Mouse (Mus musculus) heart, adult 18-20 months (tissue): ENCODE measurements around the gene Nucks1. TPM values are rescaled to one million over a fixed set of nuclear protein-coding genes. Genes with fewer than 3 reads are reported as not detected.
"Not testable (repeated sequence)": the region's sequence is repeated elsewhere in the genome, so short reads cannot be mapped to it uniquely, and the experiment has no call there.

Experiments
- DNase-seq, 2 experiments: peaks; one replicate each; pipeline ENCODE4 v3.0.0; 2021 to 2022; ENCODE audit warnings: mixed read lengths in 1 of 2
- long read RNA-seq, 2 experiments: library from polyadenylated mRNA; stranded (forward); transcript quantifications; one replicate each; pipeline ENCODE4 v2.0.0; 2021
- total RNA-seq, 2 experiments: library from RNA; stranded (reverse); gene quantifications; 2 replicates each; pipeline ENCODE4 v1.2.3; 2021

The Nucks1 gene
- 10 to 100 TPM; 60.7 to 63.9 TPM for total RNA-seq
- long read RNA-seq, experiment 1, full-length matches to known transcripts: 9 of 16 reads
- long read RNA-seq, experiment 1, partial matches to known transcripts: 0 of 16 reads
- long read RNA-seq, experiment 1, other reads (novel, unspliced or antisense): 7 of 16 reads
- long read RNA-seq, experiment 2, full-length matches to known transcripts: 6 of 8 reads
- long read RNA-seq, experiment 2, partial matches to known transcripts: 0 of 8 reads
- long read RNA-seq, experiment 2, other reads (novel, unspliced or antisense): 2 of 8 reads

DNA sequence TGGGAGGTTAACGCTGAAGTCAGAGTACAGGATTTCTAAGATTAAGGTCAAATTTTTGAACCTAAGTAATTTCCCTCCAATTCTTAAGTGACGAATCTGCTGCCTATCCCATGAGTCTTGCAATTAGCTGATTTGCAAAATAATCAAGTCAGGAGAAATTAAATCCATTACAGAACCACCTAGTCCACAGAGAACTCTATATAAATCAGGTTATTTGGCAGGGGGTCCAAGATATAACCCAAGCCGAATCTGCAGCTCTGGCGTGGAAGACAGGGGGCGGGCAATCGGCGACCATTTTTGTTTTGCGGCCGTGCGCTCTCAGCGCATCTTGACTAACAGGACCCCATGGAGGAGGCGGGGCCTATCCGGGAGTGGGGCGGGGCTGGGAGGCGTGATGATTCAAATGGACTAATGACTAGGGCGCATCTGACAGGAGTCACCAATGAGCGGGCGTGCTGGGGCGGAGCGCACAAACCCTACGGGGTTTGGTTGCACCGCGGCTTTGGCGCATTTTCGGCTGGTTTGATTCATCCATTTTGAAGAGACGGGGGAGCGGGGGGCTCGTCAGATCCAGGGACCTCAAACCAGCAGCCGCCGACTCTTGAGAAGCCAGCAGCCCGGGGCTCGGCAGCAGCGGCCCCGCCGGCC, at the start of gene Nucks1:
Gene Nucks1, plus strand, starts transcription at position 534 of the 648 bp plus-strand sequence.
- DNase-seq: peak; percentile 100

GRCm38 (mm10) chr1:131861811-131862210, 48.5 kb upstream of the Nucks1 start:
- no peak for DNase-seq

DNA sequence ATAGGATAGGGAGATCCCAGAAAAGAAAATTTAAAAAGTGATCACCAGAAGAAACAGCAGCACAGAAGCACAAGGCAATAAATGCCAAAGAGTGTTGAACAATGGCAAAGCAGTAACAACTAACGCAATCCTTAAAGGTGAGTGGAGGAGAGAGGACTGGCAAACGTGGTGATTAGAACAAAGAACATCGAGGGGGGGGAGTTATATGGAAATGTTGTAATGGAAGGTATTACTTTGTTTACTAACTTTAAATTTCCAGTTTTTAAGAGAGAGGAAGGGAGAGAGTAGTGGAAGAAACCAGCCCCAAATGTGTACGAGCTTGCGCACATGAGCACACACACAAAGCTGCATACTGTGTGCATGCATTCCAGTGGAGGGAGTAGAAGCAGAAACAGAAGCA, 44.7 kb upstream of the Nucks1 start:
- no peak for DNase-seq

- DNase-seq: no peak
These were observed 43.9 kb upstream of the Nucks1 start for GRCm38 (mm10) chr1:131866304-131866999.

DNA sequence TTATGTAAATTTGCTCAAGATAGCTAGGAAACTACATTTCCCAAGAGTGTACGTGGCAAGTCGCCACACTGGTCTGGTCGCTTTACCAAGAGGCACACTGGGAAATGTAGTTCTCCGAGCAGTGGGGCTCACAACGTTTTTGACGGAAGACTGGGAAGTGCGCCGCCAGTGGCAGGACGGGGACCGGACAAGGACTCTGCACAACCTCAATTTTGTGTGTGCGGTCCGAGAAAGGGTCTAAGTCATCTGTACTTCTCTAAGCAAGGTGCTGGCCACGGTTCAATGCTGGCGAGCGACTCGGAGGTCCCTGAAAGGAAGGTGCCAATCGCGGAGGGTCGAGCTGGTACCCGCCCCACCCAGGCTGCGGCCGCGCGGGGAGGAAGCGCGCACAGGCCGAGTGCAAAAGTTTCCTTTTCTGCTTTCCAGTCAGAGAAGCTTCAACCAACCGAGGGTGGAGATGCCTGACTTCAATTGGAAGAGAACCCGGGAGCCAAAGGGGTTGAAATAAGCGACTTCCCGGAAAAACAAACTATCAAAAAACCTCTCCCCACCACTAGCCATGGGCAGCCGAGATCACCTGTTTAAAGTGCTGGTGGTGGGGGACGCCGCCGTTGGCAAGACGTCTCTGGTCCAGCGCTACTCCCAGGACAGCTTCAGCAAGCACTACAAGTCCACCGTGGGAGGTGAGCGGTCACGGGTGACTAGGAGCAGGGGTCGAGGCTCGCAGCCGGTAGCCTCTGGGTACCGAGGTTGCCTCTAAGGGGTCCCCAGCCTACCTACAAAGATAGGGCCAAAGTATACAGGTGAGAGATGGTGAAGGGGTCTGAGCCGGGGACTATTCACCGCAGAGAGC, 43.0 kb upstream of the Nucks1 start, which contains the start of gene Rab29:
Gene Rab29, plus strand, starts transcription at position 132 of the 853 bp plus-strand sequence.
- DNase-seq: peak; percentile 95 to 97

DNA sequence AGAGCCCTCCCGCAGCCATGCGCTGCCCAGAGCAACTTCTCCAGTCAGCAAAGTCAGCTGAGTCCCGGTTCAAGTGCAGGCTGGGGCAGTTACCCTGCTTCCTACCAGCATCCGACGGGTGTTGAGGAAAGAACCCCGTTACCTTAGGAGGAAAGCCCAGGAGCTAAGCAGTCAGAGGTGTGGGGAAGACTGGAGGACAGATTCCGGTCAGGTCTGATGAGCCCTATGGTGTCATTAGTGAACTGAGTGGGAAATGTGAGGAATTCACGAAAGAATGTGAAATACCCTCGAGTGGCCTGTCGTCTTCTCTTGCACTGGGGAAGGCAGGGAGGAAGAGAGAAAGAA, 42.4 kb upstream of the Nucks1 start:
- DNase-seq: peak in 1 of 2 experiments; percentile 53

GRCm38 (mm10) chr1:131869561-131869960, 40.8 kb upstream of the Nucks1 start:
- no peak for DNase-seq

DNA sequence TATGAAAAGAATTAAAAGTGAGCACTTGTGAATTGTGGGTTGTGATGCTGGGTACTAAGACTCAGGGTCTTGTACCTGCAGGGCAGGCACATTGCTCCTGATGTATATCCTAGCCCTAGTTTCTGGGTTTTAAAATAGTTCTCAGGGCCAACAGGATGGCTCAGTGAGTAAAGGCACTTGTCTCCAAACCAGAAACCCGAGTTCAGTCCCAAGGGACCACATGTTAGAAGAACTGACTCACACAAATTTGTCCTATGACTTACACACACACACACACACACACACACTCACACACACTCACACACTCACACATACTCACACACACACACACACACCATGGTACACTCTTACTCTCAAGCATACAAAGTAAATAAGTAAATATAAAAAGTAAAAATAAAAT, 37.5 kb upstream of the Nucks1 start:
- DNase-seq: no peak

GRCm38 (mm10) chr1:131879816-131880215, 30.5 kb upstream of the Nucks1 start:
- DNase-seq: no peak

GRCm38 (mm10) chr1:131882787-131883186, 27.5 kb upstream of the Nucks1 start:
- peak in 1 of 2 experiments; percentile 28 for DNase-seq

- no peak for DNase-seq
These were observed 24.2 kb upstream of the Nucks1 start for GRCm38 (mm10) chr1:131886173-131886572.

GRCm38 (mm10) chr1:131886641-131887040, 23.7 kb upstream of the Nucks1 start:
- no peak for DNase-seq

DNA sequence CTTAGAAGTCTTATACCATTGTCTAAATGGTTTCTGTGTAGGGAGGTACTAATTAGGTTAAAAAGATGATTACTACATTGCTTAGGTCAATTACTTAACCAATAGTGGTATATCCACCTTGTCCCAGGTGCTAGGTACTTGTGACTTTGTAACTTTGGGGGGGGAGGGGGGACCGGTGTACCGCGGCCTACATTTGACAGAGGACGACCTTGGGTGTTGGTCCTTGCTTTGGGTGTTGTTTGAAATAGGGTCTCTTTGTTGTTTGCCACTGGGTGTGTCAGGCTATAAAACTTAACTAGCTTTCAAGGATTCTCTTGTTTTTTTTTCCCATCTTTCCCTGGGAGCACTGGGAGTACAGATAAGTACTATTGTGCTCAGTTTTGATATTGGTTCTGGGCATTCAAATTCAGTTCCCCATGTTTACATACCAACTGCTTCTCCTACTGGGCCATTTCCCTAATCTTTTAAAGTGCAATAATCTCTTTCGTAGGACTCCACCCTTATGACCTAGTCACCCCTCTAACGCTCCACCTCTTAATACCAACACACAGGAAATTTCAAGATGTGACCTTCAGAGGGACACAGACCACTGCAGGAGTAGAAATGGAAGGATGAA, 20.2 kb upstream of the Nucks1 start:
- DNase-seq: no peak

- DNase-seq: no peak
These were observed 18.9 kb upstream of the Nucks1 start for GRCm38 (mm10) chr1:131891436-131891835.

DNA sequence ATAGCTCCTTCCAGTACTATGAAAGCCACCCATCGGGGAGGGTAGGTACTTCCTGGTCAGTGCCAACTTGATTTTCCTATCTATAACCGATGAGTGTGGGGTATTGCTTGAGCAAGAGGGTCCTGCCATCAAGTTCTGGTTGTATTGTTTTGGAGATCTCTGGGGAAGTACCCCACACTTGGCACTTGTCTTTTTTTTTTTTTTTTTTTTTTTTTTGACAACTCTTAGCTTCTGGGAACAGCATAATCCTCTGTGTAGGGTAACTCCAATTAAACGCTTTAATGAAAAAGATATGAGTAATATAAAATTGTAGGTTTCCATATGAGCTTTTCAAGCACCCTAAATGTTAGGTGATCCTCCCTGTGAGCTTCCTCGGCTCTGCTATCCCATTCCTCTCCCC, 7.7 kb upstream of the Nucks1 start:
- DNase-seq: no peak

DNA sequence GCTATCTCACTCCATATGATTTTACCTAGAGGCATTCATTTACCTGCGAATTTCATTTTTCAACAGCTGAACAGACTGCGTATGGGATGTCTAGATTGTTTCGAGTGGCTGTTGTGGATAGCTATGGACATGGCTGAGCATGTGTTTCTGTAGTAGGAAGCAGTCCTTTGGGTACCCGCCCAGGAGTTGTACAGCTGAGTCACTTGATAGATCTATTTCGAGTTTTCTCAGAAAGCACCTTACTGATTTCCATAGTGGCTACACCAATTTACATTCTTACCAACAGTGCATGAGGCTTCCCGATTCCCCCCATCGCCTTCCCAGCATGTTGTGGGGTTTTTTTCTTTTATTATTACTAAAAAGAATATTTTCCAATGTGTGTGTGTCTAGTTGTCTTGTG, 7.1 kb upstream of the Nucks1 start:
- DNase-seq: no peak

- peak in 1 of 2 experiments; percentile 8 for DNase-seq
These were observed 4.8 kb upstream of the Nucks1 start for GRCm38 (mm10) chr1:131905497-131905896.

DNA sequence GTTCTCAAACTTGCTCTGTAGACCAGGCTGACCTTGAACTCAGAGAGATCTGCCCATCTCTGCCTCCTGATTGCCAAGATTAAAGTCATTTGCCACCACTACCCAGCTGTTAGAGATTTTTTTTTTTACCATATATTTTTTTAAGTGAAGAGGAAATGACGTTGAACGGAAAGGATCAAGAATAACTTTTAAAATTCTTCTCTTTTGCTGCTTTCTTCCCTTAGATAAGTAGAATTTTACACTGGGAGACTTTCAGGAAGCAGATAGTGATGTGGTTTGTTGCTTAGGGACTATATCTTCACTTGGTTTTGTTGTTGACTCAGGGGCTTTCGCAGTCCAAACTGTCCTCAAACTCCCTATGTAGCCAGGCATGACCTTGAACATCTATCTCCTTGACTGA, 1.9 kb upstream of the Nucks1 start:
- DNase-seq: no peak

- not testable (repeated sequence) for DNase-seq
These were observed 1.1 kb upstream of the Nucks1 start for GRCm38 (mm10) chr1:131909236-131909635.

GRCm38 (mm10) chr1:131910674-131911558, 582 bp downstream of the Nucks1 start:
- DNase-seq: peak; percentile 89 to 90

GRCm38 (mm10) chr1:131917634-131918033, 7.3 kb downstream of the Nucks1 start:
- DNase-seq: no peak
